In the genomic region with DNA sequence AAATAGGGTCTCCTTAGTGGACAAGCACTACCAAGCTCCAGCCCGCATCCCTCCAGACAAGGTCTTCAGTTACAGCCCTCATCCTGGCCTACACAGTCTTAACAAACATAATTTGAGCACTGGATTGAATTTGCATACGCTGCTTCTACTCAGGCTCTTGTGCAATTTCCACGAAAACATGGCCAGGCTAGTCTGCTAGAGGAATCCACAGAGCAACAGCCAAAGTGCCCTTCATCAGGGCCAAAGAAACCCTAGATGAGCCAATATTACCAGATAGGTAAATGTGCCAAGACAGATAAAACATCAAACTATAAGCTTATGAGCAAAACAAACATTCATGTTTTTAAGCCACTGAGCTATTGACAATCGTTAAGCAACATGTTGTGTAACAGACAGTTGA, we compare ENCODE assay signal across 13 mouse cellular contexts.
"Had no signal": no experiment of that assay in that cellular context is flagged by ENCODE, and none has a peak within 500 bp of the region (broad histone marks: within the 10 kb centered on the region; RNA-seq: fewer than 3 reads in every experiment).

No protein-coding gene starts in this region.

- DNase-seq: kidney, adult 2 months; lung, postnatal 36 days; right cerebral cortex, postnatal 4 days; spleen, adult 18-20 months; thymus, adult 18-20 months; thymus, postnatal 25 days had no signal

- ATAC-seq: intestine, embryonic 16.5 days; midbrain, embryonic 15.5 days had no signal

- H3K4me3 ChIP-seq: limb, embryonic 12.5 days; megakaryocyte, embryonic 14.5 days; midbrain, embryonic 15.5 days; neural tube, embryonic 12.5 days had no signal

- H3K27ac ChIP-seq: limb, embryonic 12.5 days; midbrain, embryonic 15.5 days; neural tube, embryonic 12.5 days had no signal

- H3K27me3 ChIP-seq: limb, embryonic 12.5 days; megakaryocyte, embryonic 14.5 days; midbrain, embryonic 15.5 days; neural tube, embryonic 12.5 days had no signal

- H3K9ac ChIP-seq: limb, embryonic 12.5 days; midbrain, embryonic 15.5 days; neural tube, embryonic 12.5 days had no signal

- H3K36me3 ChIP-seq: midbrain, embryonic 15.5 days; neural tube, embryonic 12.5 days had no signal

- H3K9me3 ChIP-seq: limb, embryonic 12.5 days; megakaryocyte, embryonic 14.5 days; midbrain, embryonic 15.5 days; neural tube, embryonic 12.5 days had no signal

- H3K4me2 ChIP-seq: limb, embryonic 12.5 days; liver, embryonic 11.5 days; midbrain, embryonic 11.5 days; midbrain, embryonic 15.5 days; neural tube, embryonic 12.5 days had no signal

- H3K4me1 ChIP-seq: limb, embryonic 12.5 days; megakaryocyte, embryonic 14.5 days; midbrain, embryonic 15.5 days; neural tube, embryonic 12.5 days had no signal
